In the genomic region with DNA sequence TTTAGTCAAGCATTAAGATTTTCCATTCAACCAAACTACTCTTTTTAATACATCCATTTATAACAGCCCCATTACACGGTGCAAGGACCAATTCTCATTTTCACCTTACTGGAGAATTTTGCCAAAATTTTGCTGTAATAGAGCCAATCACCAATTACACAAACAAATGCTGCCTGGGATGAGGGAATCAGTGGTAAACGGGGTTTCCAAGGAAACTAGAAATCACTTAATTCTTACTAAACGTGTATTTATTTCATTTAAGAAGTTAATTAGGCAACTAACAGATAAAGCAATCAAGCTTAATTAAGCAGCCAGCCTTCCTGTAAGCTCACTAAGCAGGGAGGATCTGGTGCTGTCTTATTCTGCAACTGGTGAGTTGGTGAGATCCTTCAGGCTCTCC, we compare ENCODE assay signal across 39 mouse cellular contexts. TPM values are rescaled to one million over a fixed set of nuclear protein-coding genes. Genes with fewer than 3 reads are reported as not detected.
"Had no signal": no experiment of that assay in that cellular context is flagged by ENCODE, and none has a peak within 500 bp of the region (broad histone marks: within the 10 kb centered on the region; RNA-seq: fewer than 3 reads in every experiment).

No protein-coding gene starts in this region.

- H3K9ac ChIP-seq: heart, embryonic 12.5 days; hindbrain, embryonic 13.5 days; hindbrain, embryonic 15.5 days; intestine, embryonic 15.5 days; limb, embryonic 13.5 days; limb, embryonic 15.5 days; liver, embryonic 13.5 days; liver, embryonic 15.5 days had no signal

- DNase-seq: gastrocnemius, adult 2 months; gastrocnemius, postnatal 10 days; gastrocnemius, postnatal 25 days; heart, adult 18-20 months; heart, postnatal 10 days; heart, postnatal 4 days; kidney, adult 18-20 months; kidney, adult 8-10 months; kidney, postnatal 10 days; kidney, postnatal 25 days; kidney, postnatal 4 days; left cerebral cortex, postnatal 4 days; liver, embryonic 13.5 days had no signal

- H3K4me3 ChIP-seq: gastrocnemius, adult 2 months; heart, embryonic 10.5 days; heart, embryonic 12.5 days; hindbrain, embryonic 13.5 days; hindbrain, embryonic 15.5 days; intestine, embryonic 15.5 days; layer of hippocampus, adult 2 months; left cerebral cortex, adult 2 months; limb, embryonic 13.5 days; limb, embryonic 15.5 days; liver, embryonic 13.5 days; liver, embryonic 15.5 days had no signal

- H3K4me2 ChIP-seq: heart, embryonic 12.5 days; hindbrain, embryonic 13.5 days; hindbrain, embryonic 15.5 days; intestine, embryonic 15.5 days; limb, embryonic 13.5 days; limb, embryonic 15.5 days; liver, embryonic 13.5 days; liver, embryonic 15.5 days had no signal

- H3K36me3 ChIP-seq: heart, embryonic 10.5 days; heart, embryonic 12.5 days; hindbrain, embryonic 13.5 days; hindbrain, embryonic 15.5 days; intestine, embryonic 15.5 days; limb, embryonic 13.5 days; limb, embryonic 15.5 days; liver, embryonic 13.5 days; liver, embryonic 15.5 days had no signal

- H3K27me3 ChIP-seq: heart, embryonic 12.5 days; hindbrain, embryonic 13.5 days; hindbrain, embryonic 15.5 days; intestine, embryonic 15.5 days; limb, embryonic 13.5 days; limb, embryonic 15.5 days; liver, embryonic 13.5 days; liver, embryonic 15.5 days had no signal

- H3K27ac ChIP-seq: gastrocnemius, adult 2 months; heart, embryonic 10.5 days; hindbrain, embryonic 13.5 days; hindbrain, embryonic 15.5 days; intestine, embryonic 15.5 days; layer of hippocampus, adult 2 months; left cerebral cortex, adult 2 months; limb, embryonic 13.5 days; limb, embryonic 15.5 days; liver, embryonic 13.5 days; liver, embryonic 15.5 days had no signal

- ATAC-seq: inflammation-experienced regulatory T-cells, adult 6 months; intestine, embryonic 15.5 days; intestine, postnatal 0 days had no signal

- H3K9me3 ChIP-seq: hindbrain, embryonic 13.5 days; hindbrain, embryonic 15.5 days; intestine, embryonic 15.5 days; limb, embryonic 13.5 days; limb, embryonic 15.5 days; liver, embryonic 13.5 days; liver, embryonic 15.5 days had no signal

- H3K4me1 ChIP-seq: heart, embryonic 10.5 days; heart, embryonic 12.5 days; hindbrain, embryonic 13.5 days; hindbrain, embryonic 15.5 days; intestine, embryonic 15.5 days; limb, embryonic 13.5 days; limb, embryonic 15.5 days; liver, embryonic 13.5 days; liver, embryonic 15.5 days had no signal

RNA-seq across cellular contexts. Expression of a gene that starts 11.9 kb away (rescaled TPM):
- total RNA-seq: gastrocnemius, adult 2 months; gastrocnemius, postnatal 10 days; gastrocnemius, postnatal 25 days; gastrocnemius, postnatal 4 days; granulocyte monocyte progenitor cell, adult 5-6 weeks; heart, adult 18-20 months; heart, adult 8-10 months; heart, postnatal 10 days; heart, postnatal 25 days; heart, postnatal 4 days; layer of hippocampus, adult 2 months; layer of hippocampus, postnatal 10 days; layer of hippocampus, postnatal 25 days; left cerebral cortex, adult 2 months; left cerebral cortex, postnatal 25 days; left cerebral cortex, postnatal 4 days; liver, adult 2 months had no signal
- polyA plus RNA-seq: heart, embryonic 10.5 days; heart, embryonic 12.5 days; heart, embryonic 14.5 days; heart, embryonic 16.5 days; hindbrain, embryonic 11.5 days; hindbrain, embryonic 13.5 days; hindbrain, embryonic 15.5 days; inflammation-experienced regulatory T-cells, adult 6 months; intestine, embryonic 15.5 days; intestine, postnatal 0 days; kidney, embryonic 14.5 days; kidney, embryonic 16.5 days; limb, embryonic 11.5 days; limb, embryonic 15.5 days; liver, adult 2 months; liver, embryonic 13.5 days; liver, embryonic 15.5 days had no signal
